Mouse (Mus musculus): Measurements from ENCODE around the gene Sgip1. TPM values are rescaled to one million over a fixed set of nuclear protein-coding genes. Genes with fewer than 3 reads are reported as not detected.

The Sgip1 gene
- total and polyA plus RNA-seq, 3 experiments, result 0.92 to 5.6 TPM; not detected in 1

GRCm38 (mm10) chr4:102834710-102835109, 93.6 kb downstream of the Sgip1 start:
- no peaks in the 10 kb centered on the region for H3K27me3 ChIP-seq (ENCODE audit: control insufficient read depth in 1 of 2, insufficient read depth in 2 of 2, low read length in 2 of 2)
- no peaks in the 10 kb centered on the region for H3K79me2 ChIP-seq (ENCODE audit: control insufficient read depth, insufficient read depth, low read length, poor library complexity)
- H3K9ac ChIP-seq (ENCODE audit: control insufficient read depth, low read depth, low read length, poor library complexity, severe bottlenecking), result no peak overlapping the region
- H3K4me1 ChIP-seq (ENCODE audit: control insufficient read depth in 1 of 2, insufficient read depth in 2 of 2, low read length in 2 of 2), result no peaks in the 10 kb centered on the region
- no peak overlapping the region for H3K27ac ChIP-seq (ENCODE audit: control insufficient read depth, low read depth, low read length)
- no peaks in the 10 kb centered on the region for H3K36me3 ChIP-seq (ENCODE audit: control insufficient read depth in 1 of 2, insufficient read depth in 2 of 2, low read length in 2 of 2)
- H3K4me3 ChIP-seq (ENCODE audit: control insufficient read depth in 1 of 2, insufficient read depth in 1 of 2, low read depth in 2 of 2, low read length in 2 of 2), result no peak overlapping the region
- H3K9me3 ChIP-seq (replicated peaks; ENCODE audit: insufficient read depth, low read length), result no peaks in the 10 kb centered on the region
- TF ChIP-seq POLR2AphosphoS2 (IDR thresholded peaks at IDR 0.05; ENCODE audit: low read length) (no peak), ZC3H11A (IDR thresholded peaks at IDR 0.05; ENCODE audit: low read depth, low read length) (no peak), ELF1 (IDR thresholded peaks at IDR 0.05; ENCODE audit: low read depth, low read length) (no peak), MYB (IDR thresholded peaks at IDR 0.05; ENCODE audit: low read depth, low read length) (no peak), RCOR1 (IDR thresholded peaks at IDR 0.05; ENCODE audit: low read depth, low read length) (no peak), ETS1 (IDR thresholded peaks at IDR 0.05; ENCODE audit: low read depth, low read length) (no peak), SMC3 (IDR thresholded peaks at IDR 0.05; ENCODE audit: low read depth, low read length) (no peak), KAT2A (conservative IDR thresholded peaks at IDR 0.05; ENCODE audit: low read depth, low read length) (no peak), ZMIZ1 (IDR thresholded peaks at IDR 0.05; ENCODE audit: low read depth, low read length) (no peak), MYC (IDR thresholded peaks at IDR 0.05; ENCODE audit: low read depth, low read length) (no peak), SIN3A (IDR thresholded peaks at IDR 0.05; ENCODE audit: low read length) (no peak), TAL1 (IDR thresholded peaks at IDR 0.05; ENCODE audit: low read length) (no peak), USF2 (IDR thresholded peaks at IDR 0.05; ENCODE audit: borderline replicate concordance in 1 of 2, insufficient read depth in 1 of 2, low read depth in 1 of 2, low read length in 2 of 2) (no peak), CHD1 (IDR thresholded peaks at IDR 0.05; ENCODE audit: low read depth, low read length) (no peak), ZKSCAN1 (IDR thresholded peaks at IDR 0.05; ENCODE audit: low read depth, low read length) (no peak), MAFK (IDR thresholded peaks at IDR 0.05; ENCODE audit: borderline replicate concordance, low read depth, low read length) (no peak), MEF2A (IDR thresholded peaks at IDR 0.05; ENCODE audit: extremely low read depth, insufficient replicate concordance, low read depth, low read length, poor library complexity, severe bottlenecking) (no peak), USF1 (IDR thresholded peaks at IDR 0.05; ENCODE audit: low read depth, low read length) (no peak), JUND (IDR thresholded peaks at IDR 0.05; ENCODE audit: low read depth, low read length) (no peak)
- DNase-seq (ENCODE audit: low read depth, low spot score), result no peak

- no peaks in the 10 kb centered on the region for H3K79me2 ChIP-seq (ENCODE audit: control insufficient read depth, insufficient read depth, low read length, poor library complexity)
- H3K27ac ChIP-seq (ENCODE audit: control insufficient read depth, low read depth, low read length), result no peak overlapping the region
- H3K4me3 ChIP-seq (ENCODE audit: control insufficient read depth in 1 of 2, insufficient read depth in 1 of 2, low read depth in 2 of 2, low read length in 2 of 2), result no peak overlapping the region
- no peaks in the 10 kb centered on the region for H3K36me3 ChIP-seq (ENCODE audit: control insufficient read depth in 1 of 2, insufficient read depth in 2 of 2, low read length in 2 of 2)
- no peaks in the 10 kb centered on the region for H3K27me3 ChIP-seq (ENCODE audit: control insufficient read depth in 1 of 2, insufficient read depth in 2 of 2, low read length in 2 of 2)
- TF ChIP-seq SIN3A (IDR thresholded peaks at IDR 0.05; ENCODE audit: low read length), result no peak
- TF ChIP-seq MYB (IDR thresholded peaks at IDR 0.05; ENCODE audit: low read depth, low read length), result no peak
- TF ChIP-seq TBP (IDR thresholded peaks at IDR 0.05; ENCODE audit: low read depth, low read length), result no peak
- TF ChIP-seq MXI1 (IDR thresholded peaks at IDR 0.05; ENCODE audit: low read depth, low read length), result no peak
- no peak for TF ChIP-seq USF1 (IDR thresholded peaks at IDR 0.05; ENCODE audit: low read depth, low read length)
- no peak for TF ChIP-seq ELF1 (IDR thresholded peaks at IDR 0.05; ENCODE audit: low read depth, low read length)
- TF ChIP-seq ZC3H11A (IDR thresholded peaks at IDR 0.05; ENCODE audit: low read depth, low read length), result no peak
- no peak for TF ChIP-seq ETS1 (IDR thresholded peaks at IDR 0.05; ENCODE audit: low read depth, low read length)
- no peak for DNase-seq (ENCODE audit: low read depth, low spot score)
- no peak overlapping the region for H3K9ac ChIP-seq (ENCODE audit: control insufficient read depth, low read depth, low read length, poor library complexity, severe bottlenecking)
- no peaks in the 10 kb centered on the region for H3K9me3 ChIP-seq (replicated peaks; ENCODE audit: insufficient read depth, low read length)
- no peaks in the 10 kb centered on the region for H3K4me1 ChIP-seq (ENCODE audit: control insufficient read depth in 1 of 2, insufficient read depth in 2 of 2, low read length in 2 of 2)
Measured at GRCm38 (mm10) chr4:102840062-102840798, 99.1 kb downstream of the Sgip1 start.
